Mouse (Mus musculus) cortical plate, adult 2 months (tissue): ENCODE results near the gene Tmprss12.

ENCODE experiments used
- CTCF ChIP-seq: fragments of 200-500 bp; IDR thresholded peaks from 2 replicates; pipeline ENCODE4 v1.5.1; 2011; ENCODE audit warnings: mild to moderate bottlenecking, control low read depth, low read length; ENCODE audit not compliant: insufficient read depth; ENCODE audit errors: extremely low read depth
- POLR2A ChIP-seq: fragments of 200-500 bp; IDR thresholded peaks from 2 replicates; pipeline ENCODE4 v1.6.1; 2011; ENCODE audit warnings: mild to moderate bottlenecking, low read length, control low read depth; ENCODE audit not compliant: insufficient read depth; ENCODE audit errors: extremely low read depth

DNA sequence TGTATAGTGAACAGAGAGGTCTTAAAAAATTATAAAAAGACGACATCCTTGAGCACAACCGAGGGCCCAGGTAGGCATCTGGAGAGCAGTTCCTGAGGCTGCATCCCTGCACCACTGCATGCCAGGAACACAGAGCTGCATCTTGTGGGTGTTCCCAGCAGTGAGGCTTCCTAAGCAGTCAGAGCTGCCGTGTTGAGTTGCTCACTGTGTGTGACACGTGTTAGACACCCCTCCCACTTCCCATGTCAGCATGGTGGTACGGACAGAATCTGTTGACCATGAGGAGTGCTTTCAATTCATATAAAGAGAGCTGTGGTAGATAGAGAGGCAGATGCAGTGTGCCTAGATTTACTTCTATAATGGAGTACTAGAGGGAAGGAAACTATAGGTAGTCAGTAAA lies 23.3 kb upstream of the Tmprss12 start:
- TF ChIP-seq POLR2A = no peak
- TF ChIP-seq CTCF = no peak
